Mouse (Mus musculus): Measurements from ENCODE around the gene Palm3.

- TF ChIP-seq USF1 (IDR thresholded peaks at IDR 0.05; ENCODE audit: low read depth, low read length): no peak
- no peak for TF ChIP-seq POLR2A (IDR thresholded peaks at IDR 0.05; ENCODE audit: low read depth, low read length)
Measured at GRCm38 (mm10) chr8:84060245-84060644, 39.0 kb downstream of the Palm3 start.
